Mouse (Mus musculus) intestine, embryonic 14.5 days (tissue): ENCODE measurements around the gene Cul7. TPM values are rescaled to one million over a fixed set of nuclear protein-coding genes. Genes with fewer than 3 reads are reported as not detected.

Experiments used
- ATAC-seq: fragments of 200-750 bp; cut with Nextera tagmentation; replicated peaks from 2 replicates; pipeline ENCODE4 v1.8.0; 2017; ENCODE audit warnings: low read depth, moderate number of reproducible peaks, moderate TSS enrichment, moderate library complexity; ENCODE audit not compliant: low FRiP score, low TSS enrichment
- DNase-seq: peaks from one replicate; pipeline ENCODE4 v3.0.0-alpha.2; 2018; ENCODE audit warnings: low spot score
- H3K27ac ChIP-seq: fragments of 300-500 bp; sonication (generic); 2 replicates; pipeline ENCODE4 v1.5.1; 2014; ENCODE audit warnings: low read depth, mild to moderate bottlenecking, control low read depth
- H3K27me3 ChIP-seq: fragments of 300-500 bp; sonication (generic); replicated peaks from 2 replicates; pipeline ENCODE4 v1.6.1; 2014; ENCODE audit warnings: low read length, control low read depth; ENCODE audit not compliant: control insufficient read depth, insufficient read depth
- H3K36me3 ChIP-seq: fragments of 300-500 bp; sonication (generic); 2 replicates; pipeline ENCODE4 v1.6.1; 2014; ENCODE audit warnings: low read length, control low read depth; ENCODE audit not compliant: control insufficient read depth, insufficient read depth
- H3K4me1 ChIP-seq: fragments of 300-500 bp; sonication (generic); replicated peaks from 2 replicates; pipeline ENCODE4 v1.6.1; 2014; ENCODE audit warnings: low read length, control low read depth, mixed read lengths; ENCODE audit not compliant: control insufficient read depth, insufficient read depth
- H3K4me2 ChIP-seq: fragments of 300-500 bp; sonication (generic); 2 replicates; pipeline ENCODE4 v1.6.1; 2014; ENCODE audit warnings: low read length
- H3K4me3 ChIP-seq: fragments of 300-500 bp; sonication (generic); 2 replicates; pipeline ENCODE4 v1.5.1; 2014; ENCODE audit warnings: low read depth, low read length, control low read depth, mixed read lengths
- H3K9ac ChIP-seq: fragments of 300-500 bp; sonication (generic); 2 replicates; pipeline ENCODE4 v1.6.1; 2014; ENCODE audit warnings: mild to moderate bottlenecking, low read length
- H3K9me3 ChIP-seq: fragments of 300-500 bp; sonication (generic); 2 replicates; pipeline ENCODE4 v1.6.1; 2016; ENCODE audit warnings: low read length, control low read depth; ENCODE audit not compliant: control insufficient read depth
- WGBS: fragments of 180-500 bp; shearing (Covaris S2); extraction: QIAGEN DNeasy Blood & Tissue Kit; methylation state at CpG from one replicate; pipeline ENCODE4 v1.1.7; 2014; 5-methylcytosine and 5-hydroxymethylcytosine counted together
- polyA plus RNA-seq: library from polyadenylated mRNA; unstranded; fragments of >200 nt; fragmentation: Nextera tagmentation; extraction: Ambion mirVana; gene quantifications from 2 replicates; pipeline ENCODE4 v1.2.1, GENCODE M21; 2014

Cul7 gene
- polyA plus RNA-seq, 1 experiment from 2014 or later, result 43.7 TPM

- Histone ChIP-seq H3K27me3 (no peaks in the 10 kb centered on the region), H3K4me2 (no peak overlapping the region), H3K4me3 (no peak overlapping the region), H3K9ac (no peak overlapping the region), H3K4me1 (peaks cover 35% of the 10 kb centered on the region), H3K27ac (no peak overlapping the region), H3K9me3 (no peaks in the 10 kb centered on the region), H3K36me3 (peaks cover 24% of the 10 kb centered on the region)
- ATAC-seq (no peak), DNase-seq (no peak)
- 94% methylated on average over 9 of the region's 9 CpGs for WGBS
Observed at GRCm38 (mm10) chr17:46648436-46648835, 1.7 kb upstream of the Cul7 start.

GRCm38 (mm10) chr17:46649811-46650210 lies 326 bp upstream of the Cul7 start:
- Histone ChIP-seq H3K36me3 (peaks cover 38% of the 10 kb centered on the region), H3K4me2 (peak overlapping the region; percentile 85), H3K4me3 (peak overlapping the region; percentile 67), H3K9ac (peak overlapping the region; percentile 86), H3K9me3 (0 out of 2 replicates have a peak, but pooled peaks cover 2% of the 10 kb centered on the region), H3K27me3 (no peaks in the 10 kb centered on the region), H3K27ac (peak overlapping the region; percentile 95), H3K4me1 (peaks cover 30% of the 10 kb centered on the region)
- WGBS, result 33% methylated on average over 15 of the region's 15 CpGs
- DNase-seq (peak; percentile 53), ATAC-seq (no peak)

GRCm38 (mm10) chr17:46651292-46651691 lies 1.2 kb downstream of the Cul7 start:
- H3K27ac ChIP-seq, result peak overlapping the region; percentile 95
- WGBS, result 65% methylated on average over 17 of the region's 17 CpGs
- ATAC-seq, result no peak

GRCm38 (mm10) chr17:46651755-46652547 lies 1.8 kb downstream of the Cul7 start:
- H3K27ac ChIP-seq, result no peak overlapping the region; the same call in 1 of the 2 replicates
- peak overlapping the region; percentile 86 for H3K9ac ChIP-seq
- peaks cover 56% of the 10 kb centered on the region for H3K36me3 ChIP-seq
- H3K27me3 ChIP-seq, result no peaks in the 10 kb centered on the region
- H3K4me2 ChIP-seq, result peak overlapping the region; percentile 85
- 0 out of 2 replicates have a peak, but pooled peaks cover 2% of the 10 kb centered on the region for H3K9me3 ChIP-seq
- WGBS, result 64% methylated on average over 20 of the region's 20 CpGs
- no peak for ATAC-seq
- peak overlapping the region; percentile 67 for H3K4me3 ChIP-seq
- no peak for DNase-seq
- H3K4me1 ChIP-seq, result peaks cover 28% of the 10 kb centered on the region

More at GRCm38 (mm10) chr17:46651292-46651691, 1.2 kb downstream of the Cul7 start:
- Histone ChIP-seq H3K4me1 (peaks cover 32% of the 10 kb centered on the region), H3K36me3 (peaks cover 50% of the 10 kb centered on the region), H3K4me3 (peak overlapping the region; percentile 67), H3K4me2 (peak overlapping the region; percentile 85), H3K9me3 (0 out of 2 replicates have a peak, but pooled peaks cover 2% of the 10 kb centered on the region), H3K9ac (peak overlapping the region; percentile 86), H3K27me3 (no peaks in the 10 kb centered on the region)
- no peak for DNase-seq

GRCm38 (mm10) chr17:46656054-46656453 lies 5.9 kb downstream of the Cul7 start:
- 78% methylated on average over 6 of the region's 6 CpGs for WGBS
- Histone ChIP-seq H3K4me3 (no peak overlapping the region), H3K9me3 (0 out of 2 replicates have a peak, but pooled peaks cover 2% of the 10 kb centered on the region), H3K36me3 (peaks cover 89% of the 10 kb centered on the region), H3K4me2 (no peak overlapping the region), H3K4me1 (peaks cover 18% of the 10 kb centered on the region), H3K9ac (no peak overlapping the region), H3K27ac (no peak overlapping the region), H3K27me3 (no peaks in the 10 kb centered on the region)
- DNase-seq, result no peak
- no peak for ATAC-seq

- no peak overlapping the region for H3K9ac ChIP-seq
- no peaks in the 10 kb centered on the region for H3K9me3 ChIP-seq
- 94% methylated on average over 9 of the region's 9 CpGs for WGBS
- no peak overlapping the region for H3K4me3 ChIP-seq
- DNase-seq (no peak), ATAC-seq (no peak)
- H3K27me3 ChIP-seq, result no peaks in the 10 kb centered on the region
- no peaks in the 10 kb centered on the region for H3K4me1 ChIP-seq
- H3K36me3 ChIP-seq, result peaks cover 95% of the 10 kb centered on the region
- no peak overlapping the region for H3K27ac ChIP-seq
- no peak overlapping the region for H3K4me2 ChIP-seq
Observed at GRCm38 (mm10) chr17:46661351-46661750, 11.2 kb downstream of the Cul7 start.

GRCm38 (mm10) chr17:46661981-46662380 lies 11.8 kb downstream of the Cul7 start:
- H3K27ac ChIP-seq, result no peak overlapping the region
- no peak overlapping the region for H3K9ac ChIP-seq
- H3K4me1 ChIP-seq, result no peaks in the 10 kb centered on the region
- H3K36me3 ChIP-seq, result peaks cover 95% of the 10 kb centered on the region
- no peaks in the 10 kb centered on the region for H3K9me3 ChIP-seq
- no peak for ATAC-seq
- no peaks in the 10 kb centered on the region for H3K27me3 ChIP-seq
- no peak overlapping the region for H3K4me3 ChIP-seq
- no peak overlapping the region for H3K4me2 ChIP-seq
- DNase-seq, result no peak
- 90% methylated on average over 12 of the region's 12 CpGs for WGBS

GRCm38 (mm10) chr17:46662730-46663129 lies 12.6 kb downstream of the Cul7 start:
- Histone ChIP-seq H3K27ac (no peak overlapping the region), H3K4me1 (no peaks in the 10 kb centered on the region), H3K9me3 (no peaks in the 10 kb centered on the region), H3K4me2 (no peak overlapping the region), H3K9ac (no peak overlapping the region), H3K27me3 (no peaks in the 10 kb centered on the region), H3K36me3 (peaks cover 92% of the 10 kb centered on the region), H3K4me3 (no peak overlapping the region)
- ATAC-seq (no peak), DNase-seq (no peak)
- WGBS, result 91% methylated on average over 5 of the region's 5 CpGs

- no peak overlapping the region for H3K4me3 ChIP-seq
- no peak for ATAC-seq
- 92% methylated on average over 16 of the region's 16 CpGs for WGBS
- H3K36me3 ChIP-seq, result peaks cover 74% of the 10 kb centered on the region
- H3K4me1 ChIP-seq, result no peaks in the 10 kb centered on the region
- DNase-seq, result no peak
- H3K27me3 ChIP-seq, result no peaks in the 10 kb centered on the region
- H3K9me3 ChIP-seq, result no peaks in the 10 kb centered on the region
- no peak overlapping the region for H3K4me2 ChIP-seq
- no peak overlapping the region for H3K9ac ChIP-seq
- no peak overlapping the region for H3K27ac ChIP-seq
Observed at GRCm38 (mm10) chr17:46667712-46668111, 17.6 kb downstream of the Cul7 start.
